Mouse (Mus musculus) cerebellum, adult 8-10 months (tissue): ENCODE data around the gene Igf2bp3.

Experiments
- DNase-seq: peaks from one replicate; pipeline ENCODE4 v3.0.0; 2022

Gene Igf2bp3

GRCm38 (mm10) chr6:49214928-49215747 lies at the start of gene Igf2bp3:
TSS of gene Igf2bp3 (minus strand) at chr6:49214957.
- DNase-seq = no peak

- DNase-seq = peak; percentile 24
These were observed 49.7 kb upstream of the Igf2bp3 start for GRCm38 (mm10) chr6:49264446-49264845.

GRCm38 (mm10) chr6:49263847-49264243 lies 49.1 kb upstream of the Igf2bp3 start, which contains the start of gene Tra2a:
TSS of gene Tra2a (minus strand) at chr6:49264033.
- DNase-seq = peak; percentile 94

- no peak for DNase-seq
These were observed 48.5 kb upstream of the Igf2bp3 start for GRCm38 (mm10) chr6:49263081-49263846.

- DNase-seq = no peak
These were observed 47.7 kb upstream of the Igf2bp3 start for GRCm38 (mm10) chr6:49262421-49262820.

- DNase-seq = no peak
These were observed 45.0 kb upstream of the Igf2bp3 start for GRCm38 (mm10) chr6:49259711-49260110.

GRCm38 (mm10) chr6:49257880-49258279 lies 43.1 kb upstream of the Igf2bp3 start:
- DNase-seq = no peak

- DNase-seq = no peak
These were observed 37.5 kb upstream of the Igf2bp3 start for GRCm38 (mm10) chr6:49252207-49252606.

GRCm38 (mm10) chr6:49251199-49251598 lies 36.4 kb upstream of the Igf2bp3 start:
- DNase-seq = no peak

GRCm38 (mm10) chr6:49247246-49247645 lies 32.5 kb upstream of the Igf2bp3 start:
- DNase-seq = no peak

- no peak for DNase-seq
These were observed 27.6 kb upstream of the Igf2bp3 start for GRCm38 (mm10) chr6:49242331-49242730.

GRCm38 (mm10) chr6:49241562-49241961 lies 26.8 kb upstream of the Igf2bp3 start:
- DNase-seq = no peak

GRCm38 (mm10) chr6:49236331-49236730 lies 21.6 kb upstream of the Igf2bp3 start:
- peak; percentile 100 for DNase-seq

GRCm38 (mm10) chr6:49233356-49233755 lies 18.6 kb upstream of the Igf2bp3 start:
- no peak for DNase-seq

- DNase-seq = no peak
These were observed 13.4 kb upstream of the Igf2bp3 start for GRCm38 (mm10) chr6:49228126-49228679.

- no peak for DNase-seq
These were observed 12.5 kb upstream of the Igf2bp3 start for GRCm38 (mm10) chr6:49227184-49227735.

- DNase-seq = no peak
These were observed 11.0 kb upstream of the Igf2bp3 start for GRCm38 (mm10) chr6:49225728-49226123.

- no peak for DNase-seq
These were observed 10.4 kb upstream of the Igf2bp3 start for GRCm38 (mm10) chr6:49224923-49225727.

- no peak for DNase-seq
These were observed 7.1 kb upstream of the Igf2bp3 start for GRCm38 (mm10) chr6:49221906-49222305.

- DNase-seq = no peak
These were observed 5.3 kb upstream of the Igf2bp3 start for GRCm38 (mm10) chr6:49219920-49220604.

- no peak for DNase-seq
These were observed 4.3 kb upstream of the Igf2bp3 start for GRCm38 (mm10) chr6:49219001-49219560.
